Mouse (Mus musculus): ENCODE measurements at regions not wholly inside any gene's neighbourhood (a gene's known extent, or its start where the extent isn't known, plus 50 kb on each side); places are given as distances from the start of the nearest gene placed in this dataset.

DNA sequence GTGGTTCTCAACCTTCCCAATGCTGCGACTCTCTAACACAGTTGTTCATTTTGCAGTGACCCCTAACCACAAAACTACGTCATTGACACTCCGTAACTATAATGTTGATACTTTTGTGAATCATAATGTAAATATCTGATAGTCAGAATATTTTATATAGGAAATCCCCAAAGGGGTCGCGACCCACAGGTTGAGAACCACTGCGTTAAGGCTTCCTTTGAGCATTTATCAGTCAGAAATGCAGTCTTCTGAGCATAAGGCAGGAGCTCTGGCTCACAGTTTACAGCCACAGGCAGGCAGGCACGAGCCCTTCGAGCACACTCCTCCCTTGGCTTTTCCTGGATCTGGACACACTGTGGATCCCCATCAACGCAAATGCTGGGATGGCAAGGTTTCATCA lies 57.0 kb downstream of the Nxnl2 start:
- no peaks in the 10 kb centered on the region for H3K27me3 ChIP-seq
- in situ Hi-C loops (cut with MboI; ENCODE audit: low pct_unique_long_range_greater_than_20kb) = no loop called here
- no peak for TF ChIP-seq CTCF (IDR thresholded peaks at IDR 0.05)
- CTCF ChIA-PET = no interaction called here
- DNase-seq (ENCODE audit: low read depth, low spot score) = no peak
- no peak for ATAC-seq
- POLR2A ChIA-PET = no interaction called here

- no peaks in the 10 kb centered on the region for H3K27me3 ChIP-seq
- ChIA-PET POLR2A (no interaction called here), CTCF (interaction anchor here (0.7 kb wide), 1 partner anchor 54 kb away, joined by 3 read pairs; no protein-coding TSS in a partner anchor)
- in situ Hi-C loops (cut with MboI; ENCODE audit: low pct_unique_long_range_greater_than_20kb) = no loop called here
- no peak for ATAC-seq
- no peak for TF ChIP-seq CTCF (IDR thresholded peaks at IDR 0.05)
- no peak for DNase-seq (ENCODE audit: low read depth, low spot score)
These were observed 58.3 kb downstream of the Nxnl2 start for GRCm38 (mm10) chr13:51228862-51229770.

- in situ Hi-C loops (cut with MboI; ENCODE audit: low pct_unique_long_range_greater_than_20kb) = no loop called here
- ATAC-seq (no peak), DNase-seq (ENCODE audit: low read depth, low spot score) (no peak)
- no peaks in the 10 kb centered on the region for H3K27me3 ChIP-seq
- no peak for TF ChIP-seq CTCF (IDR thresholded peaks at IDR 0.05)
- ChIA-PET POLR2A (no interaction called here), CTCF (no interaction called here)
These were observed 59.0 kb downstream of the Nxnl2 start for GRCm38 (mm10) chr13:51229862-51230261.

- ChIA-PET POLR2A (no interaction called here), CTCF (no interaction called here)
- in situ Hi-C loops (cut with MboI; ENCODE audit: low pct_unique_long_range_greater_than_20kb) = no loop called here
- no peaks in the 10 kb centered on the region for H3K27me3 ChIP-seq
- no peak for DNase-seq (ENCODE audit: low read depth, low spot score)
- no peak for TF ChIP-seq CTCF (IDR thresholded peaks at IDR 0.05)
- no peak for ATAC-seq
These were observed 60.8 kb downstream of the Nxnl2 start for GRCm38 (mm10) chr13:51231586-51231985.

GRCm38 (mm10) chr13:51247378-51247777 lies 76.6 kb downstream of the Nxnl2 start:
- ATAC-seq = no peak
- no peak for TF ChIP-seq CTCF (IDR thresholded peaks at IDR 0.05)
- in situ Hi-C loops (cut with MboI; ENCODE audit: low pct_unique_long_range_greater_than_20kb) = no loop called here
- H3K27me3 ChIP-seq = no peaks in the 10 kb centered on the region
- ChIA-PET POLR2A (no interaction called here), CTCF (no interaction called here)
- DNase-seq (ENCODE audit: low read depth, low spot score) = no peak

DNA sequence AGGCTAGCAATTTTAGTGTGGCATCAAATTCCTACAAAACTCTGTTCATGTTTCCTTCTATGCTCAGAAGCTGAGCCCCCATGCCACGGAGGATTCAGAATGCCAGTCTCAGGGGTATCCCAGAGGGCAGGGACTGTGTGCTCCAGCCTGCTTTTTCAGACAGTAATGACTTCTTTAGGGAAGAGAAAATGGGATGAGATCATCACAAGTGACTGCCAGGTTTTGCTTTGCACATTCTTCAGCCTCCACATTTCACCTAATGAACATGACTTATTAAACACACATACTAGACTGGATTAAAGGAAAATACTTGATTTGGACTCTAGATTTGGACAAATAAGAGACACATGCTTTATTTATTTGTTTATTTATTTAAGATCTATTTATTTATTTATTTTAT lies 82.5 kb downstream of the Nxnl2 start:
- in situ Hi-C loops (cut with MboI; ENCODE audit: low pct_unique_long_range_greater_than_20kb) = no loop called here
- H3K27me3 ChIP-seq = no peaks in the 10 kb centered on the region
- ChIA-PET POLR2A (no interaction called here), CTCF (no interaction called here)
- TF ChIP-seq CTCF (IDR thresholded peaks at IDR 0.05) = no peak
- ATAC-seq (no peak), DNase-seq (ENCODE audit: low read depth, low spot score) (peak; percentile 20)

- H3K27me3 ChIP-seq = no peaks in the 10 kb centered on the region
- in situ Hi-C loops (cut with MboI; ENCODE audit: low pct_unique_long_range_greater_than_20kb) = no loop called here
- no peak for TF ChIP-seq CTCF (IDR thresholded peaks at IDR 0.05)
- ATAC-seq = no peak
- ChIA-PET CTCF (no interaction called here), POLR2A (no interaction called here)
- no peak for DNase-seq (ENCODE audit: low read depth, low spot score)
These were observed 84.9 kb downstream of the Nxnl2 start for GRCm38 (mm10) chr13:51255688-51256087.

DNA sequence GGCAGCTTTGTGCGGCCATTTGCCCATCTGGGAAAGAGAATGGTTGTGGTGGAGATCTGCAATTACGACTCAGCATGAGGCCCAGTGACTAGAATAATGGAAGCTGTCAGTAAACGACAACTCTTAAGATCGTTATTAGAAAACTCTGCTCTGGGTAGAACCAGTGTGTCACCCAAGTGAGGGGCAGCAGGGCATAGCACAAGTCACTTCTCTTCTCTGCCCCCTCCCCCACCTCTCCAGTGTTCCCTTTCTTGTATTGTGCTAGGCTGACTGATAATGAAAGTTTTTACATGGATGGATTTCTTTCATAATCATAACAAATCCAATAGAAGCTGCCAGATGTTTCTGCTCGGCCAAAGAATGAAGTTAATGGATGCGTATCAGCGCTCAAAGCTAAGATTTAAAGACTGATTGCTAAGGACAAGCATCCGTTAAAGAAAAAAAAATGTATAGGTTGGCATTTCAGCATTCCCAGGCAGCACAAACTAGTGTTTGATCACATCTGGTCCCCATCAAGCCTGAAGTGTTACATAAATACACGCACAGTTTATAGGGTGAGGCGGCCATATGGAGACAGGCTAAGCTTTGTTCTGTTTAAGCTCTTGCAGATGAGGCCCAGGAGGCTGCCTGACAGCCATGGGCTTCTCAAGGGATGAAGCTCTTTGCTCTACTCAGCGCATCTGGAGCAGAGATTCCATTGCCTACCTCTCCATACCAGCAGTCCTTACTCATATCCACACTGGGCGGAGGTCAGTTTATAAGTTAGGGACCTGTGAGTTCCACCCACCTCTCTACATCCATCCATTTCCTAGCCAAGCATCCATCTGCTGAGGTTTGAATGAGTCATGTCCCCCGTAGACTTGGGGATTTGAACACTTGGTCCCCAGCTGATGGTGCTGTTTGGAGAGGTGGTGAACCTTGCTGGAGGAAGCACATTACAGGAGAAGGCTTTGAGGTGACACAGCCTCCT lies 88.2 kb downstream of the Nxnl2 start:
- ATAC-seq = no peak
- POLR2A ChIA-PET = no interaction called here
- TF ChIP-seq CTCF (IDR thresholded peaks at IDR 0.05) = no peak
- DNase-seq (ENCODE audit: low read depth, low spot score) = no peak
- in situ Hi-C loops (cut with MboI; ENCODE audit: low pct_unique_long_range_greater_than_20kb) = no loop called here
- CTCF ChIA-PET = no interaction called here
- H3K27me3 ChIP-seq = no peaks in the 10 kb centered on the region

DNA sequence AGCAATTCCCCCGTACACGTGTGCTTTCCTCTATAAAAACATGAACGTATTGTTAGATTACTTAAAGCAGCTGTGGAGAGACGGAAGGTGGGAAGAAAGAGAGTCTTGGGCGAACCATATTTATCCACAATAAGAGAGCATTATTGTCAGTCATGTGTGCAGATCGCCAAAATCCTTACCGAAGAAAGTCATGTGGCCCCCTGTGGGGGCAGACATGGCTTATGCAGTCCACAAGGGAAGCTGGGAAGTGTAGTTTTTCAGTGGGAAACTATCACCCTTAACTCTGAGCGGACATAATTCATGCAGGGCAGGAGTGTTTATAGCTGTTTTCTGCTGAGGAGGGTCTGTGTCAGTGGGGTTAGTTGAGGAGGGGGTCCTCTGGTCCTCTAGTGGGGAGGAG lies 90.8 kb downstream of the Nxnl2 start:
- ATAC-seq (no peak), DNase-seq (ENCODE audit: low read depth, low spot score) (no peak)
- CTCF ChIA-PET = interaction anchor here (0.8 kb wide), 1 partner anchor 12 kb away, joined by 4 read pairs; no protein-coding TSS in a partner anchor
- no peaks in the 10 kb centered on the region for H3K27me3 ChIP-seq
- POLR2A ChIA-PET = no interaction called here
- in situ Hi-C loops (cut with MboI; ENCODE audit: low pct_unique_long_range_greater_than_20kb) = no loop called here
- TF ChIP-seq CTCF (IDR thresholded peaks at IDR 0.05) = no peak

DNA sequence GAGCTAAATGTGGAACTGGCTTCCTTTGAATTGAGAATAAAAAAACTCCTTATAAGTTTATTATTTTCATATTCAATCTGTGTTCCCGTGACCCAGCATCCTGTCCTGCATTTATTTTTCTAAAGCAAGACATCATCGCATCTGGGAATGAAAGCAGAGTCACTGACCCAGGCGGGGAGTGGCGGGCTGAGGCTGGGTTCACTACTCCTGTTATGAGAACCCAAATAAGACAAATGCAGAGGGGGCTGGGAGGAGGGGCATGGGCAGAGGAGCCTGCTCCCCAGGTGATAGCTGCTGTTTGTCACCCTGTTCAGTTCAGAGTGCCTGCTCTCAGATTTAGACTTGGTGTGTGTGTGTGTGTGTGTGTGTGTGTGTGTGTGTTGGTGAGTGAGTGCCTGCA lies 102.0 kb downstream of the Nxnl2 start:
- ATAC-seq = no peak
- no peak for TF ChIP-seq CTCF (IDR thresholded peaks at IDR 0.05)
- ChIA-PET POLR2A (no interaction called here), CTCF (no interaction called here)
- in situ Hi-C loops (cut with MboI; ENCODE audit: low pct_unique_long_range_greater_than_20kb) = no loop called here
- no peak for DNase-seq (ENCODE audit: low read depth, low spot score)
- H3K27me3 ChIP-seq = no peaks in the 10 kb centered on the region

DNA sequence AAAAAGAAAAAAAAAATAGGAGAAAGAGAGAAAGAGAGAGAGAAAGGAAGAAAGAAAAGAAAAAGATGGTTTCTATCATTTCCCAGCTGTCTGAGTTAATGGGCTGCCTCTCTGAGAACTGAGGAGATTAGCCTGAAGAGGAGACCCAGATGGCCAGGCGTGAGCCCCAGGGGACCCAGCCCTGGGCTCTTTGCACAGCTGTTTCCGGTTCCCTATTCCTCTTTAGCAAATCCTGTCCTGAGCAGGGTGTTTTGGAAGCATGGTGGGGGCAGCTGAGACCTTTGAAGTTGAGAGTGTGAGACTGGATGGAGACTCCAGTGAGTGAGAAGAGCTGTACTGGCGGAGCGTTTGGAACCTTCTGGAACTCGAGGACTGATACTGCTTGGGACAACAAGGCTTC lies 103.8 kb downstream of the Nxnl2 start:
- H3K27me3 ChIP-seq = no peaks in the 10 kb centered on the region
- DNase-seq (ENCODE audit: low read depth, low spot score) (no peak), ATAC-seq (no peak)
- in situ Hi-C loops (cut with MboI; ENCODE audit: low pct_unique_long_range_greater_than_20kb) = no loop called here
- ChIA-PET CTCF (no interaction called here), POLR2A (no interaction called here)
- TF ChIP-seq CTCF (IDR thresholded peaks at IDR 0.05) = no peak

All from Patski (cell line).